Mouse (Mus musculus) thymus, postnatal 14 days (tissue): Measurements from ENCODE around the gene Zfhx3.

Source experiments
- DNase-seq: peaks from one replicate; pipeline ENCODE4 v3.0.0; 2021

Gene Zfhx3

DNA sequence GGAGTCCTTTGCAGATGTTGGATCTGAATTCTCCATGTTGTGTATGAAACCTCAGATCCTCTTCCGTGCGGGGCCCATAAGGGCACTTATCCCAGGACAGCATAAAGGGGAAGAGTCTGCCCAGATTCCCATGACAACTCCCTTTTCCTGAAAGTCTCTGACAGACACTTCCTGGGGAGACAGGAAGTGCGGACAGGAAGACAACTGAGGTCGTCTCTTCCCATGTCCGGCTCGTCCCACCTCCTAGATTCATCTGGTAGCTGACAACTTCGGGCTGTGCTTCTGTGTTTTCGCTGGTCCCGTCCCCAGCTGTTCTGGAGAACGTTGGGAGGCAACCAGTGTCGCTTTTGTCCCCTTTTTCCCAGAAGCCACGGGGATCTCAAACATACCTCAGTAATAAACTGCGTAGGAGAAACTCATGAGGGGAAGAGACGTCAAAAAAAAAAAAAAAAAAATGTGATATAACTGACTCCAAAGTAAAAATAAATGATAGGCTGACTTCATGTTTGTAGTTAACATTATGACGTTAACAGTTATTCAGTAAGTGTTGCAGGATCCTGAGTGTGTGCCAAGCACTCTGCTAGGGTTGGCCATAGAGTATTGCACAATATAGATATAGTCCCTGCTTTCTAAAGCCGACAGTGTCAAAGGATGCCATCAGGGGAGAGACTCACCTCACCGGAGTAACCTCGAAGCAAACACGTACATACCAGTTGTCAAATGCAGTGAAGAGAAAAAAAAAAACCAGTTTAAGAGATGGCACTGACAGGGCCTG lies 653.5 kb downstream of the Zfhx3 start:
- DNase-seq, result no peak

DNA sequence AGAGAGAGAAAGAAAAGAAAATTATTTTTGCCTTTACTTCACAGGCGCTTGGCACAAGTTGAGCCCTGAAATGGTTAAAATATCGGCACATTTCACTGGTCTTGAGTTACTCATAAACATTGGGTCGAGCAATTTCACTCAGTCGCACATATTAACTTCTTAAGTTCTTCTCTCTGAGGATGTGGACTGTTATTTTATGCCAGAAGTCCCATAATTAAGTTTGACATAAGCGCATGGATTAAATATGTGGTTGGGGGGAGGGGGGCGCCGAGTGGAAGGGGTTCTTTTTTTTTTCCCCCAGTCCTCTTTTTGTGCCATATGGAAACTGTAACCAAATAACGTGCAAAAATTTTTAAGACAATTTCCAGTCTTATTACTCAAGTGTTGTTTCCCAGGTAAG lies 656.6 kb downstream of the Zfhx3 start:
- no peak for DNase-seq

DNA sequence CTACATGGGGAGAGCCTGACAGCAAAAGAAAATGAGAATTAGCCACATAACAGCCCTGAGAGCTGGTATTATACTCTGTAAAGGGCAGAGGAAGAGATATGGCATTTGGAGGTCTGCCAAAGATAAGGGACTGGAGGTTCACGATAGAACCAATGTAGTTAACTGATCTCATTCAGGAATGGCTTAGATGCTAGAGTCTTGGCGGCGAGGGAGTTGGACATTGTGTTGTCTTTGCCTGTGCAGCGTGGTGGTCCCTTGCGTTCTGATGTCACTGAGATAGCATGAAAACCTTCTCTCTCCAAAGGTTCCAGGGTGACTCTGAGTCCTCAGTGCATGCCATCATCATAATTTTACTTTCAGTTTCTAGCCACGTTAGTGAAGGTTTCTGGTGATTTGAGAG lies 657.1 kb downstream of the Zfhx3 start:
- DNase-seq, result no peak

- DNase-seq, result no peak
Measured at GRCm38 (mm10) chr8:108608678-108609077, 666.2 kb downstream of the Zfhx3 start.

- DNase-seq, result no peak
Measured at GRCm38 (mm10) chr8:108609114-108609513, 666.7 kb downstream of the Zfhx3 start.

DNA sequence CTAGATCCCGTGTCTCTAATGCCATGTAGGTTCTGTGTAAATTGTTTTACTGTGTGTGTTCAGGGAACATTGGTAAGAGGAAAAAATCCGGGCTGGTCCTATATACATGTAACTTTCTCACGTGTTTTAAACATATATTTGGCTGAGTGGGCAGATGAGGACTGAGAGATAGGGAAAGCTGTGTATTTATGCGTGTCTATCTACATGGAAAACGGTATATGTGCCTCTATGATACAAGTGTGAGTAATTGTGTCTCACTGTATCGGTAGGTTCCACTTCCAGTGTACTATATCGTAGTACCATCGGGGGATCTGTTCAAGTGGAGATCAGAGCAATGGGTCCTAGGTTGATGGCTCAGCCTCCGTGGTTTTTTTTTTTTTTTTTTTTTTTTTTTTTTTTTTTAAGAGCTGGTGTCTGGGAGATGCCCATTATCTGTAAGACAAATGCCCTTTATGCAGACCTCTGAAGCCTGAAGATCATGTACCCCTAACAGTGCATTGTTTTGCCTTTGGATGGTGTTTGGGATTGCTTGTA lies 668.8 kb downstream of the Zfhx3 start:
- DNase-seq, result no peak

DNA sequence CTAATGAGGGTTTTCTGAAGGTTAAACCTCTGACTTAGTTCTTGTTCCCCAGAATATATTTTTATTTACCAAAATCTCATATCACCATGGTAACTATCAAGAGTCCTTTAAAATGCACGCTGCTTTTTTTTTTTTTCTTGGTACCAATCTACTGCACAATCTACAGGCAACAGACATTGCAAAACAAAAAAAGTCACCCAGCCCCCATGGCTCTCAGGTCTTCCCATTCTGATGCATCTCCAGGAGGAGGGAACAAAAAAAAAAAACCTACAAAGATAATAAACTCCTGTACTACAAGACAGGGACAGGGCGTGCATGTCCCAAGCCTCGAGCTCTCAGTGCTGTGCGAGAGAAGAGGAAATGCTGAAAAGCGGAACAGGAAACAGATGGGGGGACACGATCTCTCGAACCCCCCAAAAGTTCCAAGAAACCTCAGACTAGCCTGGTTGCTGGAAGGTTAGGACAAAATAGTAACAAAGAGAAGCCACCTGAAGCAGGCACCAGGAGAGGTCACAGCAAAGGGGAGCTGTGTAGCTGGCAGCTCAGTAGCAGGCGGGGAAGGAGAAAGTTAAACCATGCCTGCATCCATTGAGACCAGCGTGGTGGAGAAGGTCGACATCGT lies 669.5 kb downstream of the Zfhx3 start:
- peak; percentile 23 for DNase-seq

DNA sequence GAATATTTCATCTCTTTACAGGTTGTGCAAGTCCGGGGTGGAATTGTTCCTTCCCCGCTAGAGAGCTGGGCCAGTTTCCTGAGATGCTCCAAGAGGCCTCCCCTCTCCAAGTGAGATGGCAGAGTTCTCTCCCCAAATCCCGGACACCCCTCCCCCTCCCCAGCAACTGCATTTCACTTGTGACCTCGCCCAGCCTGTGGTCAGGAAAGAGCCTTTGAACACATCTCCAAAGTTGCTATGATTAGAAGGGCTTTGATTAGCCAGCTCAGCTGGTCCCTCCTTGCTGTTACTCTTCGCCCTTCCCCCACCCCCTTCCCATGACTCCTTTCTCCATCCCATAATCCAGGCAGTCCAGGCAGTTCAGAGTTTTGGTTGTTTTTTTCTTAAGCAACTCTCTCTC lies 670.4 kb downstream of the Zfhx3 start:
- no peak for DNase-seq

DNA sequence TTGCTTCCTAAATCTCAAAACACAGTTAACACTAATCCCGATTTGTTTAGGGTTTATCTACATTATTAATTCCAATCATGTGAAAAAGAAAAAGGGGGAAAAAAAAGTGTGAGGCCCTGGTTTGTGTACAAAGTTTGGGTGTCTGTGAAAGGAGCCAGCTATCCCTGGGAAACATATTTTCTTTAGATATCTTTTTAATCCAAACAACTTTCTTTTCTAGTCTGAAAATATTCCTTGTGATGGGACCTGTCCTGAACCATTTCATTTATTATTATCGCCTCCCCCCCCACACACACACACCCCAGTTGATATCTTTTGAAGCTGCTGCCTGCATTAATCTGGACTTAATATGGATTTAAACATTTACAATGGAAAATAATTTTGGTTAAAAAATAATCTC lies 670.8 kb downstream of the Zfhx3 start:
- DNase-seq, result no peak

GRCm38 (mm10) chr8:108621296-108621695 lies 678.9 kb downstream of the Zfhx3 start:
- no peak for DNase-seq

GRCm38 (mm10) chr8:108623660-108624059 lies 681.2 kb downstream of the Zfhx3 start:
- DNase-seq, result no peak

- no peak for DNase-seq
Measured at GRCm38 (mm10) chr8:108625571-108626120, 683.2 kb downstream of the Zfhx3 start.

- DNase-seq, result no peak
Measured at GRCm38 (mm10) chr8:108631069-108631468, 688.6 kb downstream of the Zfhx3 start.

- no peak for DNase-seq
Measured at GRCm38 (mm10) chr8:108634282-108634681, 691.8 kb downstream of the Zfhx3 start.

DNA sequence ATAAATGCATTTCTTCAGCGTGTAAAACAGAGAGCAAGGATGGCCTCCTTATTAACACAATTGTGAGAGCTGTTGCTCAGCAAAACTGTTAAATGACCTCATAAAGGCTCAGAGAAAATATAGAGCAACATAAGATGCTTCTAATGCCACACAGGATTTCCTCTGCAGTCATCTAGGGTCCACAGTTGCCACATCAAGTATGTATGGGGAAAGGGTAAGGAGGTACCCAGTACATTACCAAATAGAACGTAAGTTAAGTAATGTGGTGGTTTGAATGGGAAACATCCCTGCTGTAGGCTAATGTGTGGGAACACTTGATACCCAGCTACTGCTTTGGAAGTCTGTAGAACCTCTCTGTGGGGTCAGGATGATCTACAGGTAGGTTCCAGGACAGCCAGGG lies 695.4 kb downstream of the Zfhx3 start:
- no peak for DNase-seq

- DNase-seq, result no peak
Measured at GRCm38 (mm10) chr8:108645660-108646059, 703.2 kb downstream of the Zfhx3 start.

- no peak for DNase-seq
Measured at GRCm38 (mm10) chr8:108647556-108647955, 705.1 kb downstream of the Zfhx3 start.

DNA sequence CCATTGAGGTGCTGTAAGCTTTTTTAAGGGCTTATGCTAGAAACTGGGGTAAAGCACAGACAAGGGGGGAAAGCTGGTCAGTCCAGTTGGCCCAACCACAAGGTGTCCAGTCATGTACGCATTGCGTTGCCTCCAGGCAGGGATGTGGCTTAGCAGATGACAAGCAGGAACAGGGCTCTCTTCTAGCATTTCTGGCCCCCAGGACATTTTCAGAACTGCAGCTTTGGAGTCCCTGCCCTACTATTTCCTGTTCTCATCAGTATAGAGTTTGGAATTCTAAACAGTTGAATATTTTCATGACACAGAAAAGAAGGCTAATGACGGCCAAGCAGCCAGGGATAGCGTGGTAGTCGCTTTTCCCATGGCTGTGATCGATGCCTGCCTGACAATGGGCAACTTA lies 706.5 kb downstream of the Zfhx3 start:
- DNase-seq, result no peak

GRCm38 (mm10) chr8:108650837-108651236 lies 708.4 kb downstream of the Zfhx3 start:
- no peak for DNase-seq

GRCm38 (mm10) chr8:108661486-108662093 lies 719.1 kb downstream of the Zfhx3 start:
- no peak for DNase-seq

DNA sequence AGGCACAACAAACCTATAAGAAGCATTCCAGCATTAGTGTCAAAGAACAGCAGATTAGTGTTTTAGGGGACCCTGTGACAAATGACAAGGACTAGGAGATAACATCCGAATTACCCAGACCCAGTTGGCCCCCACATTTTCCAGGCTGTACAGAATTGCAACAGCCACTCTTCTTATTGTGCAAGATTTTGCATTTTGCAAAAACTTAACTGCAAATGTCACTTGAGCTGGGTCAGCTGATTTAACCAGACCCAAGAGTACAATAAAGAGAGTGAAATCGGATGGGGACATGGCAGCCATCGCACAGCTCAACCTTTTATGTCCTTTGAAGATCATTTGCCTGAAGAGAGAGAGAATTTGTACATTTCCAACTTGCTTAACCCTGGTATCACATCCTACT lies 720.3 kb downstream of the Zfhx3 start:
- DNase-seq, result no peak

DNA sequence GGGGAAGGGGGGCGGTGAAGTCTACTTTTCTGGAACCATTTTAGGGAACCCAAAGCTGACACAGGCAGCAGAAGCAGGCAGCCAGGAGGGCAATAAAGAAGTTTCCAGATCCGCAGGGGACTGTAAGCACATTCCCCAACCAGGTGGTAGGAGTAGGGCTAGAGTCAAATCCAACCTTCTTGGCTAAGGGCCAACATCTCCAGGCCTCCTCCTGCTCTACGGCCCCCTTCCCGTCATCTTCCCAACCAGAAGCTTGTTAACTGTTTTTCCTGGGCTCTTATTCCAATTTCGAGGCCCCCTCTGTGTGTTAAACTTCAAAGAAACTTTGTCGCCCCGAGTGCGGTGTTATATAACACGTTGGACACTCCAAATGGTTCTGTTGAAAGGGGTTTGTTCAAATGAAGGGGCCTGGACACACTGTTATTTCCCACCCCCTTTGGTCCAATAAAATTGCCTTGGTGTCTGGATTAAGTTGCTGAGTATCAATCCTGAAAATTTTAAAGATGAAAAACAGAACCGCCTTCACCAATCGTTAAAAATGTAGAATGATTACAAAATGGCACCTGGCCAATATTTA lies 729.6 kb downstream of the Zfhx3 start:
- no peak for DNase-seq

GRCm38 (mm10) chr8:108675001-108675525 lies 732.6 kb downstream of the Zfhx3 start:
- DNase-seq, result no peak
